In the genomic region with DNA sequence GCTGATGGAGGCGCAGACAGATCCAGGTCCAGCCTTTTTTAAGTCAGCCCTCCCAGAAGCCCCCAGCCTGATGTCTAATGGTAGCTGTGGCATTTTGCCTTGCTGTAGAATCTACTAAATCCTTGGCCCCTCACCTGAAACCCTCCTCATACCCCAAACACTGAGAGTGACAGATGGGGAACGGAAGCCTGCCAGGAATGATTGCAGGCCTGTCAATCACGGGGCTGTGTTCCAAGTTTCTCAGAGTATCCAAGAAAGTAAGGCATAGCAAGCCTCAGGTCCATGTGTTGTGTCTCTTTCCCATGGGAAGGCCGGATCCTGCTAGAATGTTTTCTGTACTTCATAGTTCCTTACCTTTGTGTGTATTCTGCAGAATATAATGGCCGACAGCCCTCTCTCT, we compare ENCODE assay signal across 9 mouse cellular contexts. TPM values are rescaled to one million over a fixed set of nuclear protein-coding genes. Genes with fewer than 3 reads are reported as not detected.
DNase-seq lines count a peak whose midpoint lies in the region; ATAC-seq and TF ChIP-seq lines count a peak whose summit lies in the region.
"Had no signal": no experiment of that assay in that cellular context is flagged by ENCODE, and none has a peak within 500 bp of the region (broad histone marks: within the 10 kb centered on the region; RNA-seq: fewer than 3 reads in every experiment).

No protein-coding gene starts in this region.

- WGBS in hindbrain, embryonic 10.5 days = 64% methylated on average over 5 of the region's 5 CpGs
- 70% methylated on average over 5 of the region's 5 CpGs for WGBS in hindbrain, embryonic 11.5 days
- 59% methylated on average over 5 of the region's 5 CpGs for WGBS in forebrain, embryonic 14.5 days
- WGBS in liver, postnatal 0 days (ENCODE audit: insufficient replicate concordance) = 74% methylated on average over 5 of the region's 5 CpGs

- no peak for TF ChIP-seq POLR2A in bone marrow macrophage, adult 2 months (IDR thresholded peaks at IDR 0.05; ENCODE audit: borderline replicate concordance, low read depth, low read length)

- H3K9me3 ChIP-seq in hindbrain, embryonic 10.5 days = no peaks in the 10 kb centered on the region
- no peaks in the 10 kb centered on the region for H3K9me3 ChIP-seq in hindbrain, embryonic 11.5 days (ENCODE audit: control insufficient read depth, low read length)
- no peaks in the 10 kb centered on the region for H3K9me3 ChIP-seq in forebrain, embryonic 14.5 days (replicated peaks; ENCODE audit: control insufficient read depth, low read length)
- H3K9me3 ChIP-seq in liver, postnatal 0 days (ENCODE audit: low read length) = no peaks in the 10 kb centered on the region

- H3K4me3 ChIP-seq in hindbrain, embryonic 10.5 days = peak overlapping the region; percentile 86; the same call in 1 of the 2 replicates
- H3K4me3 ChIP-seq in hindbrain, embryonic 11.5 days (ENCODE audit: low read depth, low read length) = no peak overlapping the region
- 0 out of 2 replicates have a peak overlapping the region, but pooled peaks have one; percentile 86 for H3K4me3 ChIP-seq in bone marrow macrophage, adult 2 months (ENCODE audit: insufficient read depth, low read length)
- 0 out of 2 replicates have a peak overlapping the region, but pooled peaks have one; percentile 75 for H3K4me3 ChIP-seq in forebrain, embryonic 14.5 days (ENCODE audit: low read depth, low read length)
- no peak overlapping the region for H3K4me3 ChIP-seq in liver, postnatal 0 days (ENCODE audit: low read depth, low read length)

- H3K27ac ChIP-seq in hindbrain, embryonic 10.5 days = no peak overlapping the region
- H3K27ac ChIP-seq in hindbrain, embryonic 11.5 days (ENCODE audit: low read depth, low read length) = no peak overlapping the region
- H3K27ac ChIP-seq in bone marrow macrophage, adult 2 months (ENCODE audit: insufficient read depth, low read depth, low read length) = no peak overlapping the region
- H3K27ac ChIP-seq in forebrain, embryonic 14.5 days (ENCODE audit: low read depth, low read length) = no peak overlapping the region
- H3K27ac ChIP-seq in liver, postnatal 0 days (ENCODE audit: low read depth) = no peak overlapping the region

- peaks cover 7% of the 10 kb centered on the region for H3K36me3 ChIP-seq in hindbrain, embryonic 10.5 days
- H3K36me3 ChIP-seq in hindbrain, embryonic 11.5 days (ENCODE audit: control insufficient read depth, insufficient read depth, low read length) = no peaks in the 10 kb centered on the region
- H3K36me3 ChIP-seq in forebrain, embryonic 14.5 days (ENCODE audit: control insufficient read depth, insufficient read depth, low read length) = no peaks in the 10 kb centered on the region
- H3K36me3 ChIP-seq in liver, postnatal 0 days (replicated peaks; ENCODE audit: insufficient read depth, low read length) = no peaks in the 10 kb centered on the region

- peaks cover 62% of the 10 kb centered on the region for H3K4me1 ChIP-seq in hindbrain, embryonic 10.5 days (replicated peaks)
- H3K4me1 ChIP-seq in hindbrain, embryonic 11.5 days (replicated peaks; ENCODE audit: control insufficient read depth, insufficient read depth, low read length) = 0 out of 2 replicates have a peak, but pooled peaks cover 5% of the 10 kb centered on the region
- H3K4me1 ChIP-seq in bone marrow macrophage, adult 2 months (ENCODE audit: control insufficient read depth, insufficient read depth, low read length) = peaks cover 18% of the 10 kb centered on the region
- peaks cover 19% of the 10 kb centered on the region for H3K4me1 ChIP-seq in forebrain, embryonic 14.5 days (ENCODE audit: control insufficient read depth, insufficient read depth, low read length)
- peaks cover 22% of the 10 kb centered on the region for H3K4me1 ChIP-seq in liver, postnatal 0 days (ENCODE audit: insufficient read depth)

- H3K9ac ChIP-seq in hindbrain, embryonic 11.5 days (ENCODE audit: low read depth, low read length) = no peak overlapping the region
- H3K9ac ChIP-seq in forebrain, embryonic 14.5 days (ENCODE audit: low read length) = no peak overlapping the region
- H3K9ac ChIP-seq in liver, postnatal 0 days (replicated peaks) = no peak overlapping the region

- DNase-seq in hindbrain, embryonic 10.5 days (ENCODE audit: low spot score) = no peak
- DNase-seq in hindbrain, embryonic 11.5 days (ENCODE audit: low spot score) = no peak
- DNase-seq in forebrain, embryonic 14.5 days (ENCODE audit: low spot score) = peak; percentile 58
- no peak for DNase-seq in liver, postnatal 0 days
- DNase-seq in thymus, postnatal 10 days (ENCODE audit: low spot score in 2 of 2) = no peak
- DNase-seq in spleen, postnatal 14 days (ENCODE audit: low spot score in 2 of 2) = no peak

- TF ChIP-seq EP300 in liver, postnatal 0 days (IDR thresholded peaks at IDR 0.05; ENCODE audit: low read depth) = no peak

- no peak for ATAC-seq in hindbrain, embryonic 11.5 days (ENCODE audit: low FRiP score)
- ATAC-seq in forebrain, embryonic 14.5 days = no peak
- no peak for ATAC-seq in liver, postnatal 0 days
- ATAC-seq in monocyte, adult 5-6 weeks (replicated peaks; ENCODE audit: insufficient number of reproducible peaks, low FRiP score, low TSS enrichment, poor library complexity, severe bottlenecking) = no peak

- H3K4me2 ChIP-seq in hindbrain, embryonic 11.5 days (replicated peaks; ENCODE audit: low read depth, low read length) = no peak overlapping the region
- peak overlapping the region; percentile 96 for H3K4me2 ChIP-seq in forebrain, embryonic 14.5 days (ENCODE audit: low read length)
- peak overlapping the region; percentile 98; the same call in 1 of the 2 replicates for H3K4me2 ChIP-seq in liver, postnatal 0 days (ENCODE audit: low read depth, low read length)

- peaks cover 20% of the 10 kb centered on the region for H3K27me3 ChIP-seq in hindbrain, embryonic 10.5 days (ENCODE audit: insufficient read depth, poor library complexity, severe bottlenecking)
- H3K27me3 ChIP-seq in hindbrain, embryonic 11.5 days (ENCODE audit: control insufficient read depth, insufficient read depth, low read length) = no peaks in the 10 kb centered on the region
- H3K27me3 ChIP-seq in forebrain, embryonic 14.5 days (replicated peaks; ENCODE audit: control insufficient read depth, insufficient read depth, low read length) = no peaks in the 10 kb centered on the region
- no peaks in the 10 kb centered on the region for H3K27me3 ChIP-seq in liver, postnatal 0 days (ENCODE audit: insufficient read depth, low read length)

- no peak for TF ChIP-seq CTCF in bone marrow macrophage, adult 2 months (IDR thresholded peaks at IDR 0.05; ENCODE audit: low read depth, low read length)
- no peak for TF ChIP-seq CTCF in liver, postnatal 0 days (IDR thresholded peaks at IDR 0.05; ENCODE audit: low read depth)

RNA-seq across cellular contexts. Expression of gene Klhl42, which starts 1.0 kb away (rescaled TPM):
- 6.5 and 7.1 TPM in 2 replicates for polyA plus RNA-seq in hindbrain, embryonic 10.5 days (2016; fragmentation: Nextera tagmentation; extraction: Ambion mirVana)
- 9.0 and 9.9 TPM in 2 replicates for polyA plus RNA-seq in hindbrain, embryonic 11.5 days (2014; fragmentation: Nextera tagmentation; extraction: Ambion mirVana)
- 5.1 and 6.4 TPM in 2 replicates for polyA plus RNA-seq in bone marrow macrophage, adult 2 months (2012; ENCODE audit: insufficient read depth, insufficient read length, missing spikeins)
- polyA plus RNA-seq in forebrain, embryonic 14.5 days (2014; fragmentation: Nextera tagmentation; extraction: Ambion mirVana) = 6.3 and 7.5 TPM in 2 replicates
- 1.4 and 1.6 TPM in 2 replicates for polyA plus RNA-seq in liver, postnatal 0 days (2015; fragmentation: Nextera tagmentation; extraction: Ambion mirVana)
- total RNA-seq in monocyte, adult 5-6 weeks (2017) = 2.1 to 6.9 TPM (median 3.6 TPM) in 3 replicates

RNA-seq across cellular contexts. Expression of gene Mansc4, which starts 3.4 kb away (rescaled TPM):
- polyA plus RNA-seq in hindbrain, embryonic 10.5 days (2016; fragmentation: Nextera tagmentation; extraction: Ambion mirVana) = 0.63 and 1.00 TPM in 2 replicates
- 0.92 and 0.96 TPM in 2 replicates for polyA plus RNA-seq in hindbrain, embryonic 11.5 days (2014; fragmentation: Nextera tagmentation; extraction: Ambion mirVana)
- not detected in 2 replicates for polyA plus RNA-seq in bone marrow macrophage, adult 2 months (2012; ENCODE audit: insufficient read depth, insufficient read length, missing spikeins)
- 0.56 and 0.91 TPM in 2 replicates for polyA plus RNA-seq in forebrain, embryonic 14.5 days (2014; fragmentation: Nextera tagmentation; extraction: Ambion mirVana)
- polyA plus RNA-seq in liver, postnatal 0 days (2015; fragmentation: Nextera tagmentation; extraction: Ambion mirVana) = 0.15 TPM in 1 of 2 replicates, not detected in the other
- not detected in 3 replicates for total RNA-seq in monocyte, adult 5-6 weeks (2017)
- total RNA-seq: MEL had no signal

RNA-seq across cellular contexts. Expression of gene Mrps35, which starts 47.6 kb away (rescaled TPM):
- polyA plus RNA-seq in hindbrain, embryonic 10.5 days (2016; fragmentation: Nextera tagmentation; extraction: Ambion mirVana) = 104 and 106 TPM in 2 replicates
- polyA plus RNA-seq in hindbrain, embryonic 11.5 days (2014; fragmentation: Nextera tagmentation; extraction: Ambion mirVana) = 84.1 and 87.5 TPM in 2 replicates
- 43.3 and 49.8 TPM in 2 replicates for polyA plus RNA-seq in bone marrow macrophage, adult 2 months (2012; ENCODE audit: insufficient read depth, insufficient read length, missing spikeins)
- 108 and 119 TPM in 2 replicates for polyA plus RNA-seq in forebrain, embryonic 14.5 days (2014; fragmentation: Nextera tagmentation; extraction: Ambion mirVana)
- 59.3 and 62.5 TPM in 2 replicates for polyA plus RNA-seq in liver, postnatal 0 days (2015; fragmentation: Nextera tagmentation; extraction: Ambion mirVana)
- 52.8 to 89.4 TPM (median 63.5 TPM) in 3 replicates for total RNA-seq in monocyte, adult 5-6 weeks (2017)

RNA-seq across cellular contexts. Expression of gene Rep15, which starts 57.8 kb away (rescaled TPM):
- 0.50 and 0.97 TPM in 2 replicates for polyA plus RNA-seq in hindbrain, embryonic 10.5 days (2016; fragmentation: Nextera tagmentation; extraction: Ambion mirVana)
- 0.46 and 0.98 TPM in 2 replicates for polyA plus RNA-seq in hindbrain, embryonic 11.5 days (2014; fragmentation: Nextera tagmentation; extraction: Ambion mirVana)
- polyA plus RNA-seq in bone marrow macrophage, adult 2 months (2012; ENCODE audit: insufficient read depth, insufficient read length, missing spikeins) = not detected in 2 replicates
- polyA plus RNA-seq in forebrain, embryonic 14.5 days (2014; fragmentation: Nextera tagmentation; extraction: Ambion mirVana) = 0.43 and 0.56 TPM in 2 replicates
- polyA plus RNA-seq in liver, postnatal 0 days (2015; fragmentation: Nextera tagmentation; extraction: Ambion mirVana) = 0.14 and 0.19 TPM in 2 replicates
- 0.39 to 1.5 TPM (median 0.48 TPM) in 3 replicates for total RNA-seq in monocyte, adult 5-6 weeks (2017)

Comparison
In these comparisons a context has a peak if more than half of its experiments do, and no peak if none do; other contexts are left out.
1. H3K4me3 ChIP-seq: peak in hindbrain, embryonic 10.5 days (single experiment), bone marrow macrophage, adult 2 months (single experiment) and forebrain, embryonic 14.5 days (single experiment); none in hindbrain, embryonic 11.5 days (single experiment) and liver, postnatal 0 days (single experiment).